Mouse (Mus musculus) lung, postnatal 0 days (tissue): ENCODE measurements around the gene Reck. TPM values are rescaled to one million over a fixed set of nuclear protein-coding genes. Genes with fewer than 3 reads are reported as not detected.
A peak's percentile ranks its signal among the peaks of the same experiment; 100 is the strongest.

Experiments used
- ATAC-seq: fragments of 200-750 bp; cut with Nextera tagmentation; 2 replicates; pipeline ENCODE4 v1.8.0; 2017; ENCODE audit warnings: moderate library complexity
- DNase-seq: peaks from one replicate; pipeline ENCODE4 v3.0.0-alpha.2; 2016; ENCODE audit warnings: low spot score
- H3K27ac ChIP-seq: fragments of 300-500 bp; sonication (generic); 2 replicates; pipeline ENCODE4 v1.5.1; 2014; ENCODE audit warnings: antibody characterized with exemption, mild to moderate bottlenecking, low read length, mixed read lengths
- H3K27me3 ChIP-seq: fragments of 300-500 bp; sonication (generic); replicated peaks from 2 replicates; pipeline ENCODE4 v1.6.1; 2014; ENCODE audit warnings: low read length, mixed read lengths; ENCODE audit not compliant: insufficient read depth
- H3K36me3 ChIP-seq: fragments of 300-500 bp; sonication (generic); 2 replicates; pipeline ENCODE4 v1.6.1; 2014; ENCODE audit warnings: low read length, mixed read lengths; ENCODE audit not compliant: insufficient read depth
- H3K4me1 ChIP-seq: fragments of 300-500 bp; sonication (generic); 2 replicates; pipeline ENCODE4 v1.6.1; 2014; ENCODE audit warnings: antibody characterized with exemption, low read depth, low read length, mixed read lengths; ENCODE audit not compliant: insufficient read depth
- H3K4me2 ChIP-seq: fragments of 300-500 bp; sonication (generic); replicated peaks from 2 replicates; pipeline ENCODE4 v1.6.1; 2014; ENCODE audit warnings: low read depth, mild to moderate bottlenecking, low read length, moderate library complexity, mixed read lengths
- H3K4me3 ChIP-seq: fragments of 300-500 bp; sonication (generic); 2 replicates; pipeline ENCODE4 v1.5.1; 2014; ENCODE audit warnings: low read depth, low read length
- H3K9ac ChIP-seq: fragments of 300-500 bp; sonication (generic); replicated peaks from 2 replicates; pipeline ENCODE4 v1.6.1; 2014; ENCODE audit warnings: low read depth, mild to moderate bottlenecking
- H3K9me3 ChIP-seq: fragments of 300-500 bp; sonication (generic); 2 replicates; pipeline ENCODE4 v1.6.1; 2016; ENCODE audit warnings: low read length, mixed read lengths
- CTCF ChIP-seq: IDR thresholded peaks from 2 replicates; pipeline ENCODE4 v1.5.1; 2016; ENCODE audit warnings: antibody characterized with exemption, mild to moderate bottlenecking
- EP300 ChIP-seq: IDR thresholded peaks from 2 replicates; pipeline ENCODE4 v1.6.1; 2016; ENCODE audit warnings: antibody characterized with exemption, mild to moderate bottlenecking, control low read depth
- WGBS: fragments of 180-500 bp; shearing (Covaris S2); extraction: QIAGEN DNeasy Blood & Tissue Kit; methylation state at CpG from one replicate; pipeline ENCODE4 v1.1.7; 2014; 5-methylcytosine and 5-hydroxymethylcytosine counted together
- polyA plus RNA-seq: library from polyadenylated mRNA; unstranded; fragments of >200 nt; fragmentation: Nextera tagmentation; extraction: Ambion mirVana; gene quantifications from 2 replicates; pipeline ENCODE4 v1.2.1, GENCODE M21; 2015

The Reck gene
- polyA plus RNA-seq, 1 experiment from 2014 or later: 13.6 TPM

- no peak for DNase-seq
- TF ChIP-seq EP300 (no peak), CTCF (no peak)
These were observed 101.0 kb downstream of the Reck start for GRCm38 (mm10) chr4:43976223-43976740.

GRCm38 (mm10) chr4:43978521-43979443 is 103.5 kb downstream of the Reck start:
- WGBS: 38% methylated on average over 17 of the region's 17 CpGs
- Histone ChIP-seq H3K36me3 (no peaks in the 10 kb centered on the region), H3K27ac (peak overlapping the region; percentile 29; the same call in 1 of the 2 replicates), H3K9ac (no peak overlapping the region), H3K4me3 (no peak overlapping the region), H3K27me3 (no peaks in the 10 kb centered on the region), H3K4me2 (no peak overlapping the region), H3K9me3 (no peaks in the 10 kb centered on the region), H3K4me1 (no peaks in the 10 kb centered on the region)
- ATAC-seq (peak; percentile 59), DNase-seq (peak; percentile 67)
- TF ChIP-seq CTCF: peak; percentile 29
- TF ChIP-seq EP300: no peak

More at GRCm38 (mm10) chr4:43976223-43976740, 101.0 kb downstream of the Reck start:
- H3K27me3 ChIP-seq: no peaks in the 10 kb centered on the region
- no peak overlapping the region for H3K27ac ChIP-seq
- H3K4me1 ChIP-seq: peaks cover 5% of the 10 kb centered on the region; the same call in 1 of the 2 replicates
- H3K4me2 ChIP-seq: no peak overlapping the region
- no peak overlapping the region for H3K4me3 ChIP-seq
- H3K9ac ChIP-seq: no peak overlapping the region
- ATAC-seq: no peak
- 74% methylated on average over 6 of the region's 6 CpGs for WGBS
- no peaks in the 10 kb centered on the region for H3K9me3 ChIP-seq
- no peaks in the 10 kb centered on the region for H3K36me3 ChIP-seq

- DNase-seq: peak; percentile 54
- WGBS: 39% methylated on average over 3 of the region's 3 CpGs
- ATAC-seq: no peak
- Histone ChIP-seq H3K4me1 (no peaks in the 10 kb centered on the region), H3K4me2 (no peak overlapping the region), H3K27me3 (no peaks in the 10 kb centered on the region), H3K27ac (no peak overlapping the region), H3K9ac (no peak overlapping the region), H3K9me3 (no peaks in the 10 kb centered on the region), H3K4me3 (no peak overlapping the region), H3K36me3 (no peaks in the 10 kb centered on the region)
- no peak for TF ChIP-seq EP300
- no peak for TF ChIP-seq CTCF
These were observed 104.4 kb downstream of the Reck start for GRCm38 (mm10) chr4:43979746-43980145.

- DNase-seq: no peak
- H3K4me1 ChIP-seq: no peaks in the 10 kb centered on the region
- no peak overlapping the region for H3K4me2 ChIP-seq
- no peak overlapping the region for H3K27ac ChIP-seq
- H3K9ac ChIP-seq: no peak overlapping the region
- no peak overlapping the region for H3K4me3 ChIP-seq
- TF ChIP-seq CTCF (no peak), EP300 (no peak)
- ATAC-seq: no peak
- H3K9me3 ChIP-seq: no peaks in the 10 kb centered on the region
- 71% methylated on average over 4 of the region's 4 CpGs for WGBS
- no peaks in the 10 kb centered on the region for H3K27me3 ChIP-seq
- H3K36me3 ChIP-seq: no peaks in the 10 kb centered on the region
These were observed 104.9 kb downstream of the Reck start for GRCm38 (mm10) chr4:43980236-43980635.

- Histone ChIP-seq H3K4me3 (no peak overlapping the region), H3K27ac (no peak overlapping the region), H3K36me3 (no peaks in the 10 kb centered on the region), H3K4me1 (no peaks in the 10 kb centered on the region), H3K9ac (no peak overlapping the region), H3K4me2 (no peak overlapping the region), H3K27me3 (no peaks in the 10 kb centered on the region), H3K9me3 (no peaks in the 10 kb centered on the region)
- WGBS: 95% methylated on average over 6 of the region's 6 CpGs
- DNase-seq: no peak
- ATAC-seq: no peak
- TF ChIP-seq EP300 (no peak), CTCF (no peak)
These were observed 105.5 kb downstream of the Reck start for GRCm38 (mm10) chr4:43980846-43981245.

GRCm38 (mm10) chr4:43981251-43981650 is 105.9 kb downstream of the Reck start:
- WGBS: 82% methylated on average over 7 of the region's 7 CpGs
- no peak overlapping the region for H3K9ac ChIP-seq
- H3K36me3 ChIP-seq: no peaks in the 10 kb centered on the region
- no peak overlapping the region for H3K4me3 ChIP-seq
- no peaks in the 10 kb centered on the region for H3K4me1 ChIP-seq
- TF ChIP-seq CTCF (no peak), EP300 (no peak)
- no peaks in the 10 kb centered on the region for H3K27me3 ChIP-seq
- ATAC-seq: no peak
- no peaks in the 10 kb centered on the region for H3K9me3 ChIP-seq
- H3K27ac ChIP-seq: no peak overlapping the region
- H3K4me2 ChIP-seq: no peak overlapping the region
- no peak for DNase-seq
